Comparison of ENCODE assay signal across 21 mouse cellular contexts in genomic region chr1:180542712-180543371, GRCm38 (mm10). TPM values are rescaled to one million over a fixed set of nuclear protein-coding genes. Genes with fewer than 3 reads are reported as not detected.
"Had no signal": no experiment of that assay in that cellular context is flagged by ENCODE, and none has a peak within 500 bp of the region (broad histone marks: within the 10 kb centered on the region; RNA-seq: fewer than 3 reads in every experiment).

No protein-coding gene starts in this region.

- H3K27me3 ChIP-seq: limb, embryonic 12.5 days; limb, embryonic 15.5 days; midbrain, embryonic 15.5 days; neural tube, embryonic 13.5 days had no signal

- H3K9me3 ChIP-seq: limb, embryonic 15.5 days; liver, embryonic 12.5 days; liver, embryonic 15.5 days; midbrain, embryonic 12.5 days; midbrain, embryonic 15.5 days; neural tube, embryonic 13.5 days had no signal

- H3K4me3 ChIP-seq: limb, embryonic 12.5 days; limb, embryonic 15.5 days; liver, embryonic 12.5 days; liver, embryonic 15.5 days; midbrain, embryonic 12.5 days; midbrain, embryonic 15.5 days; neural tube, embryonic 13.5 days had no signal

- DNase-seq: kidney, adult 18-20 months; kidney, postnatal 25 days; left cerebral cortex, postnatal 4 days; lung, adult 2 months; lung, postnatal 14 days; lung, postnatal 4 days; retina, postnatal 1 day; right cerebral cortex, postnatal 25 days; spleen, adult 18-20 months; thymus, adult 2 months; thymus, postnatal 14 days; thymus, postnatal 4 days had no signal

- H3K36me3 ChIP-seq: limb, embryonic 12.5 days; limb, embryonic 15.5 days; liver, embryonic 12.5 days; liver, embryonic 15.5 days; midbrain, embryonic 12.5 days; midbrain, embryonic 15.5 days; neural tube, embryonic 13.5 days had no signal

- H3K4me1 ChIP-seq: liver, embryonic 15.5 days had no signal

- H3K9ac ChIP-seq: limb, embryonic 12.5 days; limb, embryonic 15.5 days; liver, embryonic 12.5 days; liver, embryonic 15.5 days; midbrain, embryonic 12.5 days; midbrain, embryonic 15.5 days; neural tube, embryonic 13.5 days had no signal

- H3K4me2 ChIP-seq: limb, embryonic 12.5 days; limb, embryonic 15.5 days; liver, embryonic 12.5 days; liver, embryonic 15.5 days; midbrain, embryonic 12.5 days; midbrain, embryonic 15.5 days; neural tube, embryonic 13.5 days had no signal

- ATAC-seq: liver, embryonic 12.5 days; midbrain, embryonic 15.5 days had no signal

- H3K27ac ChIP-seq: kidney, postnatal 0 days; limb, embryonic 12.5 days; limb, embryonic 15.5 days; liver, embryonic 12.5 days; liver, embryonic 15.5 days; midbrain, embryonic 12.5 days; midbrain, embryonic 15.5 days; neural tube, embryonic 13.5 days had no signal

RNA-seq across cellular contexts. Expression of gene Stum, which starts 59.5 kb away (rescaled TPM):
- total RNA-seq: megakaryocyte, adult 5-6 weeks had no signal
